Comparison of ENCODE assay signal across 8 mouse cellular contexts in genomic region chr12:3806271-3806684, GRCm38 (mm10). TPM values are rescaled to one million over a fixed set of nuclear protein-coding genes. Genes with fewer than 3 reads are reported as not detected.
A peak's percentile ranks its signal among the peaks of the same experiment; 100 is the strongest.
DNase-seq lines count a peak whose midpoint lies in the region; ATAC-seq and TF ChIP-seq lines count a peak whose summit lies in the region.

No protein-coding gene starts in this region.

- H3K4me1 ChIP-seq in intestine, embryonic 14.5 days (replicated peaks; ENCODE audit: control insufficient read depth, insufficient read depth, low read length), result peaks cover 38% of the 10 kb centered on the region
- H3K4me1 ChIP-seq in liver, embryonic 14.5 days (replicated peaks; ENCODE audit: control insufficient read depth in 2 of 2, insufficient read depth in 2 of 2, low read length in 1 of 2), result peaks cover 0 to 7% of the 10 kb centered on the region in 2 experiments; a peak in 2 of 4 replicates
- H3K4me1 ChIP-seq in stomach, embryonic 14.5 days (ENCODE audit: control insufficient read depth, insufficient read depth, low read length), result peaks cover 36% of the 10 kb centered on the region

- no peaks in the 10 kb centered on the region for H3K36me3 ChIP-seq in intestine, embryonic 14.5 days (ENCODE audit: control insufficient read depth, insufficient read depth, low read length)
- H3K36me3 ChIP-seq in liver, embryonic 14.5 days (replicated peaks; ENCODE audit: control insufficient read depth, insufficient read depth, low read depth), result no peaks in the 10 kb centered on the region
- H3K36me3 ChIP-seq in stomach, embryonic 14.5 days (ENCODE audit: control insufficient read depth, insufficient read depth, low read length), result no peaks in the 10 kb centered on the region

- DNase-seq in layer of hippocampus, postnatal 10 days (ENCODE audit: low spot score in 2 of 2), result peak; percentile 84 to 86
- no peak for DNase-seq in layer of hippocampus, adult 9-10 months (ENCODE audit: low spot score)
- DNase-seq in cerebellum, postnatal 36 days, result peak; percentile 70 to 84
- peak; percentile 83 to 89 for DNase-seq in gastrocnemius, postnatal 4 days (ENCODE audit: low spot score in 2 of 2)
- DNase-seq in intestine, embryonic 14.5 days (ENCODE audit: low spot score), result peak; percentile 91
- DNase-seq in liver, embryonic 14.5 days (ENCODE audit: low read depth in 3 of 3, low spot score in 3 of 3), result peak in 2 of 3 experiments; percentile 18 to 24
- DNase-seq in natural killer cell, adult 2 months (ENCODE audit: low spot score in 2 of 2), result peak; percentile 78 to 84

- WGBS in intestine, embryonic 14.5 days, result 1% methylated on average over 30 of the region's 41 CpGs
- WGBS in liver, embryonic 14.5 days (ENCODE audit: insufficient replicate concordance), result 1% methylated on average over 40 of the region's 41 CpGs
- 2% methylated on average over 33 of the region's 41 CpGs for whole genome bisulfite sequencing in stomach, embryonic 14.5 days

- ATAC-seq in intestine, embryonic 14.5 days (replicated peaks; ENCODE audit: low FRiP score, low TSS enrichment, low read depth), result peak; percentile 81
- ATAC-seq in liver, embryonic 14.5 days (ENCODE audit: insufficient read depth), result peak; percentile 72
- peak; percentile 82 for ATAC-seq in stomach, embryonic 14.5 days (ENCODE audit: insufficient number of reproducible peaks, insufficient read depth, low FRiP score, low read depth)

- H3K4me2 ChIP-seq in intestine, embryonic 14.5 days (ENCODE audit: low read length), result peak overlapping the region; percentile 80
- H3K4me2 ChIP-seq in liver, embryonic 14.5 days (ENCODE audit: low read depth), result peak overlapping the region; percentile 69
- H3K4me2 ChIP-seq in stomach, embryonic 14.5 days (replicated peaks; ENCODE audit: low read depth, low read length), result peak overlapping the region; percentile 58

- no peak for TF ChIP-seq EP300 in liver, embryonic 14.5 days (IDR thresholded peaks at IDR 0.05; ENCODE audit: low read depth)

- H3K27me3 ChIP-seq in intestine, embryonic 14.5 days (replicated peaks; ENCODE audit: control insufficient read depth, insufficient read depth, low read length), result no peaks in the 10 kb centered on the region
- H3K27me3 ChIP-seq in liver, embryonic 14.5 days (ENCODE audit: control insufficient read depth, insufficient read depth, low read length), result peaks cover 38% of the 10 kb centered on the region
- no peaks in the 10 kb centered on the region for H3K27me3 ChIP-seq in stomach, embryonic 14.5 days (ENCODE audit: control insufficient read depth, insufficient read depth, low read length)

- H3K9ac ChIP-seq in intestine, embryonic 14.5 days (ENCODE audit: low read length), result peak overlapping the region; percentile 86
- H3K9ac ChIP-seq in liver, embryonic 14.5 days (replicated peaks), result no peak overlapping the region
- peak overlapping the region; percentile 93 for H3K9ac ChIP-seq in stomach, embryonic 14.5 days (replicated peaks; ENCODE audit: low read depth, low read length)

- H3K4me3 ChIP-seq in intestine, embryonic 14.5 days (ENCODE audit: low read depth, low read length), result peak overlapping the region; percentile 66
- peak overlapping the region; percentile 31 to 70 for H3K4me3 ChIP-seq in liver, embryonic 14.5 days (ENCODE audit: insufficient read depth in 1 of 2, low read depth in 2 of 2, low read length in 2 of 2)
- H3K4me3 ChIP-seq in stomach, embryonic 14.5 days (ENCODE audit: low read depth, low read length), result peak overlapping the region; percentile 81

- peak overlapping the region; percentile 94 for H3K27ac ChIP-seq in intestine, embryonic 14.5 days (ENCODE audit: low read depth)
- no peak overlapping the region for H3K27ac ChIP-seq in liver, embryonic 14.5 days
- H3K27ac ChIP-seq in stomach, embryonic 14.5 days (ENCODE audit: low read length), result peak overlapping the region; percentile 97

- H3K9me3 ChIP-seq in intestine, embryonic 14.5 days (ENCODE audit: control insufficient read depth, low read length), result no peaks in the 10 kb centered on the region
- no peaks in the 10 kb centered on the region for H3K9me3 ChIP-seq in liver, embryonic 14.5 days (ENCODE audit: control insufficient read depth, low read length)
- no peaks in the 10 kb centered on the region for H3K9me3 ChIP-seq in stomach, embryonic 14.5 days (ENCODE audit: control insufficient read depth, low read depth, low read length)

- peak; percentile 74 for TF ChIP-seq CTCF in liver, embryonic 14.5 days (IDR thresholded peaks at IDR 0.05; ENCODE audit: low read depth)

RNA-seq across cellular contexts. Expression of gene Dnmt3a, which starts 0.5 kb away (rescaled TPM):
- 100 to 1,000 TPM; 288 to 295 TPM for total RNA-seq in layer of hippocampus, postnatal 10 days (2021)
- 100 to 1,000 TPM; 155 to 169 TPM for total RNA-seq in gastrocnemius, postnatal 4 days (2021)
- 63.4 and 69.3 TPM in 2 replicates for polyA plus RNA-seq in intestine, embryonic 14.5 days (2014; fragmentation: Nextera tagmentation; extraction: Ambion mirVana)
- polyA plus RNA-seq in liver, embryonic 14.5 days (2012; rRNA removed), result 5.2 and 5.3 TPM in 2 replicates
- 12.8 and 14.1 TPM in 2 replicates for polyA plus RNA-seq in liver, embryonic 14.5 days (2014; fragmentation: Nextera tagmentation; extraction: Ambion mirVana)
- 77.9 and 83.1 TPM in 2 replicates for polyA plus RNA-seq in stomach, embryonic 14.5 days (2014; fragmentation: Nextera tagmentation; extraction: Ambion mirVana)
